Mouse (Mus musculus) MEL (cell line): ENCODE data around the gene Ccdc34. TPM values are rescaled to one million over a fixed set of nuclear protein-coding genes. Genes with fewer than 3 reads are reported as not detected.

Experiments
- DNase-seq: peaks from one replicate; pipeline ENCODE4 v3.0.0; 2011; ENCODE audit warnings: low read depth, low spot score
- H3K27ac ChIP-seq: 2 replicates; pipeline ENCODE4 v1.5.1; 2012; ENCODE audit warnings: low read depth, mild to moderate bottlenecking, control low read depth, low read length, moderate library complexity; ENCODE audit not compliant: control insufficient read depth
- H3K27me3 ChIP-seq, 2 experiments: fragments of 150-350 bp in 1 of 2; sonication (generic) in 1 of 2; 2 replicates each; pipeline ENCODE4 v1.6.1; 2012; ENCODE audit warnings: low read length in 2 of 2, mild to moderate bottlenecking in 2 of 2, improper control_type of control experiment in 1 of 2, moderate library complexity in 1 of 2; ENCODE audit not compliant: insufficient read depth in 2 of 2, control insufficient read depth in 1 of 2
- H3K36me3 ChIP-seq, 2 experiments: 2 replicates each; pipeline ENCODE4 v1.6.1; 2012 to 2014; ENCODE audit warnings: low read length in 2 of 2, improper control_type of control experiment in 1 of 2, inconsistent platforms in 1 of 2, mild to moderate bottlenecking in 1 of 2; ENCODE audit not compliant: insufficient read depth in 2 of 2, control insufficient read depth in 1 of 2
- H3K4me1 ChIP-seq, 2 experiments: fragments of 150-350 bp in 1 of 2; sonication (generic) in 1 of 2; 2 replicates each; pipeline ENCODE4 v1.6.1; 2012; ENCODE audit warnings: low read length in 2 of 2, improper control_type of control experiment in 1 of 2, mild to moderate bottlenecking in 1 of 2; ENCODE audit not compliant: insufficient read depth in 2 of 2, control insufficient read depth in 1 of 2
- H3K4me3 ChIP-seq, 2 experiments: fragments of 150-350 bp in 1 of 2; sonication (generic) in 1 of 2; 2 replicates each; pipeline ENCODE4 v1.5.1; 2012; ENCODE audit warnings: low read depth in 2 of 2, low read length in 2 of 2, mild to moderate bottlenecking in 2 of 2, moderate library complexity in 2 of 2, control low read depth in 1 of 2, improper control_type of control experiment in 1 of 2; ENCODE audit not compliant: control insufficient read depth in 1 of 2, insufficient read depth in 1 of 2
- H3K79me2 ChIP-seq: 2 replicates; pipeline ENCODE4 v1.6.1; 2012; ENCODE audit warnings: mild to moderate bottlenecking, low read length, moderate library complexity; ENCODE audit not compliant: control insufficient read depth, poor library complexity, insufficient read depth
- H3K9ac ChIP-seq: 2 replicates; pipeline ENCODE4 v1.6.1; 2012; ENCODE audit warnings: low read depth, mild to moderate bottlenecking, control low read depth, low read length, moderate library complexity; ENCODE audit not compliant: control insufficient read depth, poor library complexity, severe bottlenecking
- H3K9me3 ChIP-seq: fragments of 150-350 bp; sonication (generic); replicated peaks from 2 replicates; pipeline ENCODE4 v1.6.1; 2012; ENCODE audit warnings: mild to moderate bottlenecking, low read length, improper control_type of control experiment, moderate library complexity; ENCODE audit not compliant: insufficient read depth
- BHLHE40 ChIP-seq: IDR thresholded peaks from 2 replicates; pipeline ENCODE4 v1.6.1; 2012; ENCODE audit warnings: low read depth, mild to moderate bottlenecking, inconsistent platforms, low read length, improper control_type of control experiment, borderline replicate concordance
- CTCF ChIP-seq, 3 experiments: IDR thresholded peaks in 2 of 3; conservative IDR thresholded peaks in 1 of 3; 2 replicates each; pipeline ENCODE4 v1.5.1; 2011 to 2012; ENCODE audit warnings: low read length in 3 of 3, low read depth in 2 of 3, mild to moderate bottlenecking in 2 of 3, improper control_type of control experiment in 1 of 3, inconsistent platforms in 1 of 3, mixed read lengths in 1 of 3, moderate library complexity in 1 of 3; ENCODE audit not compliant: control insufficient read depth in 1 of 3, insufficient read depth in 1 of 3, poor library complexity in 1 of 3, severe bottlenecking in 1 of 3
- ETS1 ChIP-seq: IDR thresholded peaks from 2 replicates; pipeline ENCODE4 v1.6.1; 2012; ENCODE audit warnings: low read depth, mild to moderate bottlenecking, inconsistent platforms, low read length, improper control_type of control experiment, moderate library complexity
- GABPA ChIP-seq: IDR thresholded peaks from 2 replicates; pipeline ENCODE4 v1.6.1; 2012; ENCODE audit warnings: low read depth, mild to moderate bottlenecking, inconsistent platforms, low read length, improper control_type of control experiment, moderate library complexity
- GATA1 ChIP-seq: IDR thresholded peaks from 2 replicates; pipeline ENCODE4 v1.6.1; 2011; ENCODE audit warnings: low read depth, low read length, improper control_type of control experiment
- MAZ ChIP-seq: IDR thresholded peaks from 2 replicates; pipeline ENCODE4 v1.6.1; 2012; ENCODE audit warnings: low read depth, mild to moderate bottlenecking, inconsistent platforms, low read length, improper control_type of control experiment
- MEF2A ChIP-seq: IDR thresholded peaks from 2 replicates; pipeline ENCODE4 v1.6.1; 2014; ENCODE audit warnings: low read depth, mild to moderate bottlenecking, inconsistent platforms, low read length, improper control_type of control experiment; ENCODE audit not compliant: poor library complexity, insufficient replicate concordance, severe bottlenecking; ENCODE audit errors: extremely low read depth
- MYB ChIP-seq: IDR thresholded peaks from 2 replicates; pipeline ENCODE4 v1.6.1; 2011; ENCODE audit warnings: mild to moderate bottlenecking, low read depth, low read length, improper control_type of control experiment
- MYC ChIP-seq: IDR thresholded peaks from 2 replicates; pipeline ENCODE4 v1.6.1; 2011; ENCODE audit warnings: low read depth, mild to moderate bottlenecking, low read length, improper control_type of control experiment, moderate library complexity
- NELFE ChIP-seq: IDR thresholded peaks from 2 replicates; pipeline ENCODE4 v1.6.1; 2011; ENCODE audit warnings: low read depth, low read length, improper control_type of control experiment
- NRF1 ChIP-seq: IDR thresholded peaks from 2 replicates; pipeline ENCODE4 v1.6.1; 2014; ENCODE audit warnings: low read depth, mild to moderate bottlenecking, inconsistent platforms, low read length, improper control_type of control experiment, moderate library complexity; ENCODE audit not compliant: poor library complexity, insufficient read depth, severe bottlenecking
- POLR2A ChIP-seq, 2 experiments: IDR thresholded peaks; 2 replicates each; pipeline ENCODE4 v1.6.1; 2011 to 2012; ENCODE audit warnings: low read length in 2 of 2, mild to moderate bottlenecking in 2 of 2, control low read depth in 1 of 2, improper control_type of control experiment in 1 of 2, low read depth in 1 of 2, moderate library complexity in 1 of 2; ENCODE audit not compliant: control insufficient read depth in 1 of 2, insufficient read depth in 1 of 2, poor library complexity in 1 of 2
- RAD21 ChIP-seq: IDR thresholded peaks from 2 replicates; pipeline ENCODE4 v1.6.1; 2011; ENCODE audit warnings: mild to moderate bottlenecking, low read depth, low read length, improper control_type of control experiment
- SIN3A ChIP-seq: IDR thresholded peaks from 2 replicates; pipeline ENCODE4 v1.6.1; 2012; ENCODE audit warnings: low read length, improper control_type of control experiment, inconsistent platforms
- UBTF ChIP-seq: IDR thresholded peaks from 2 replicates; pipeline ENCODE4 v1.6.1; 2012; ENCODE audit warnings: low read depth, mild to moderate bottlenecking, inconsistent platforms, low read length, improper control_type of control experiment, moderate library complexity, borderline replicate concordance; ENCODE audit not compliant: insufficient read depth
- ZKSCAN1 ChIP-seq: IDR thresholded peaks from 2 replicates; pipeline ENCODE4 v1.6.1; 2012; ENCODE audit warnings: low read depth, mild to moderate bottlenecking, inconsistent platforms, low read length, improper control_type of control experiment, moderate library complexity
- ZMIZ1 ChIP-seq: IDR thresholded peaks from 2 replicates; pipeline ENCODE4 v1.6.1; 2012; ENCODE audit warnings: low read depth, mild to moderate bottlenecking, inconsistent platforms, low read length, improper control_type of control experiment, moderate library complexity
- ZNF384 ChIP-seq: IDR thresholded peaks from 2 replicates; pipeline ENCODE4 v1.6.1; 2012; ENCODE audit warnings: low read depth, mild to moderate bottlenecking, inconsistent platforms, low read length, improper control_type of control experiment
- polyA plus RNA-seq, 2 experiments: library from polyadenylated mRNA; stranded (reverse) in 1 of 2; unstranded in 1 of 2; fragments of >175 nt in 1 of 2; fragments of >200 nt in 1 of 2; gene quantifications; 2 replicates each; pipeline versions ENCODE4 v1.2.1 to v1.2.4; 2012; ENCODE audit warnings: low replicate concordance in 2 of 2, low read depth in 1 of 2; ENCODE audit not compliant: insufficient read length in 2 of 2, insufficient read depth in 1 of 2, missing spikeins in 1 of 2
- total RNA-seq: library from RNA; depleted of rRNA; stranded (reverse); fragments of 300-350 nt; gene quantifications from 2 replicates; pipeline ENCODE4 v1.2.3, GENCODE M21; 2012

Ccdc34 gene
- total and polyA plus RNA-seq, 3 experiments, result 14.1 to 39.0 TPM; not detected in 1

DNA sequence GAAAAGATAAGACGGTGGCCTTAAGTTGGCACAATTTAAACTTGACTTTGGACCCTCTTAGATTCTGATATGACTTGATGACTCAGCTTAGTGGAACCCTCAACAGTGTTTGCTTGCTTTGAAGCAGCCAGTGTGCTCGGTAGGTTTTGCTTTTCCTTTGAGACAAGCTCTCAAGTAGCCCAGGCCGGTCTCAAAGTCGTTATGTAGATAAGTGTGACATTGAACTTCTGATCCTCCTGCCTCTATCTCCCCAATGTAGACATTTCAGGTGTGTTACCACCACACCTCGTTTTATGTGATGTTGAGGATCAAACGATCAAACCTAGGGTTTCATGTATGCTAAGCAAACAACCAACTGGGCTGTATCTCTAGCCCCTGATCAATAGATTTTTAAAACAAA, 55.4 kb downstream of the Ccdc34 start:
- no peaks in the 10 kb centered on the region for H3K27me3 ChIP-seq
- H3K27ac ChIP-seq, result no peak overlapping the region
- no peaks in the 10 kb centered on the region for H3K4me1 ChIP-seq
- no peaks in the 10 kb centered on the region for H3K79me2 ChIP-seq
- no peaks in the 10 kb centered on the region for H3K9me3 ChIP-seq
- no peak for DNase-seq
- H3K9ac ChIP-seq, result no peak overlapping the region
- TF ChIP-seq MYC, result no peak
- no peak for TF ChIP-seq GATA1
- no peak for TF ChIP-seq POLR2A (IDR thresholded peaks at IDR 0.05; ENCODE audit: control insufficient read depth in 1 of 2, insufficient read depth in 1 of 2, low read depth in 1 of 2, low read length in 2 of 2, poor library complexity in 1 of 2)
- no peak for TF ChIP-seq MYB
- TF ChIP-seq ZMIZ1, result no peak
- TF ChIP-seq NRF1, result no peak
- no peak for TF ChIP-seq MAZ
- TF ChIP-seq NELFE, result no peak
- no peak for TF ChIP-seq RAD21
- no peak for TF ChIP-seq GABPA
- TF ChIP-seq ETS1, result no peak
- no peak for TF ChIP-seq CTCF (IDR thresholded peaks at IDR 0.05 in 2 of 3, conservative IDR thresholded peaks at IDR 0.05 in 1 of 3; ENCODE audit: control insufficient read depth in 1 of 3, insufficient read depth in 1 of 3, low read depth in 2 of 3, low read length in 3 of 3, poor library complexity in 1 of 3, severe bottlenecking in 1 of 3)
- no peak for TF ChIP-seq BHLHE40
- no peak for TF ChIP-seq ZNF384
- no peak for TF ChIP-seq ZKSCAN1
- TF ChIP-seq, all 39 proteins: peak for 0
- no peaks in the 10 kb centered on the region for H3K36me3 ChIP-seq
- no peak overlapping the region for H3K4me3 ChIP-seq

DNA sequence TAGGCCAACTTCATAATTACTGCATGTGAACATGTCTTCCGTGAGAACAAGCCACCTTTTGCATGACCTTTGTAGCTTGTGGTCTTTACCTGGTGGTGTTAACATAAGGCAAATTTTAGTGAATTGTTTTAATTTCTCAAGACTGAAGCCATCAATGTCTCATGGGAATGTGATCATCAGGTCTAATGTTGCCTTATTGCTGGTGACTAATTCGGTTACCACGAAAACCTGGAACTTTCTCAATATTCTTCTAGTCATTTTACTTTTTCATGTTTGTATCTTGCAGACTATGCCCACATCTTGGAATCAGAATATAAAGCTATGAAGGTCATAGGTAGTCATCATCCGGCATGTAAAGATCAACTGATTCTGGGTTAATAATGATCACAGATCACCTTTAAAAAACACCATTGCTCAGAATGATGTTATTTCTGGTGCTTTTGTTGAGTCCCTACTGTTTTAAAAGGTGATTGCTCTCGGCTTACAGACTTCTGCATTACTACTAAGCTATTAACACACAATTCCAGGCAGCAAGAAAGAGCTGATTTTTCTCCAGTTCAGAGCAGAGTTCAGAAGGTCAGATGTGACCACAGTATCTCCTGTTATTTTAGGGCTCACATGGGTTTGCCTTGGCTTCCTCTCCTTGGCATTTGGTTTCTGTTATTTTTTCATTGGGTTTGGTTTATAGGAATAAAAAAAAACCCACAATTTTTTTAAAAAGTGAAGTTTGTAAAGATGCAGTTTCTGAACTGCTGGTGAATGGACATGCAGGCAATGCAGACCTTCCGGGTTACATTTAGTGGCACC, 57.2 kb downstream of the Ccdc34 start:
- Histone ChIP-seq H3K79me2 (no peaks in the 10 kb centered on the region), H3K27ac (no peak overlapping the region), H3K4me1 (no peaks in the 10 kb centered on the region), H3K9ac (no peak overlapping the region), H3K36me3 (no peaks in the 10 kb centered on the region), H3K9me3 (no peaks in the 10 kb centered on the region), H3K4me3 (no peak overlapping the region), H3K27me3 (no peaks in the 10 kb centered on the region)
- DNase-seq, result no peak
- TF ChIP-seq BHLHE40 (no peak), MYC (no peak), GATA1 (no peak), SIN3A (no peak), ZNF384 (no peak), UBTF (no peak), MEF2A (no peak)
- TF ChIP-seq, all 39 proteins: peak for 0
